Comparison of ENCODE assay signal across 13 mouse cellular contexts in the genomic region with DNA sequence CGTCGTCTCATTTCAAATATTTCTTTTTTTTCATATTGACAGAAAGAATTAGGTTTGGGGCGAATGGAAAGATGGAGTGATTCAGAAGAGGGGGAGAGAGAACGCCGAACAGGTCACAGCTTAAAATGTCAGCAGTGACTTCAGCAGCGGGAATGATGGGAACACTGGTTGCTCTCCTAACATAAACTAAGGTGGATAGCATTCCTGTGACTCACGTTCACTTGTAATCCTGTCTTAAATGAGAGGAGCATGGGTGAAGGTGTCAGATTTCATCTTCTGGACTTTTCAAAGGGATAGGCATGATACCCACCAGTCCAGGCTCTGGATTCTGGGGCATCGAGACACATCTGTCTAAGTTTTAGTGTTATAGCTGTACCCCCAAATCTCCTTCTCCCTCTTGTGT.
DNase-seq lines count a peak whose midpoint lies in the region; ATAC-seq and TF ChIP-seq lines count a peak whose summit lies in the region.
"Had no signal": no experiment of that assay in that cellular context is flagged by ENCODE, and none has a peak within 500 bp of the region (broad histone marks: within the 10 kb centered on the region; RNA-seq: fewer than 3 reads in every experiment).

No protein-coding gene starts in this region.

- WGBS in kidney, embryonic 14.5 days = 33% methylated on average over 8 of the region's 8 CpGs
- 52% methylated on average over 8 of the region's 8 CpGs for WGBS in kidney, adult 2 months
- 38% methylated on average over 8 of the region's 8 CpGs for WGBS in limb, embryonic 12.5 days

- H3K4me2 ChIP-seq in kidney, embryonic 14.5 days (replicated peaks; ENCODE audit: low read depth, low read length) = peak overlapping the region; percentile 24
- peak overlapping the region; percentile 32; the same call in 1 of the 2 replicates for H3K4me2 ChIP-seq in limb, embryonic 12.5 days
- H3K4me2 ChIP-seq: midbrain, embryonic 15.5 days; neural tube, embryonic 15.5 days had no signal

- H3K27me3 ChIP-seq in kidney, embryonic 14.5 days (ENCODE audit: control insufficient read depth, insufficient read depth, low read length) = no peaks in the 10 kb centered on the region
- H3K27me3 ChIP-seq in kidney, adult 2 months (replicated peaks; ENCODE audit: control insufficient read depth, insufficient read depth, low read length) = no peaks in the 10 kb centered on the region
- H3K27me3 ChIP-seq in Patski = no peaks in the 10 kb centered on the region
- H3K27me3 ChIP-seq in limb, embryonic 12.5 days = no peaks in the 10 kb centered on the region
- H3K27me3 ChIP-seq: midbrain, embryonic 15.5 days; neural tube, embryonic 15.5 days had no signal

- DNase-seq in adrenal gland, postnatal 36 days = peak; percentile 9 to 20
- DNase-seq in adrenal gland, postnatal 14 days = no peak
- DNase-seq in kidney, adult 2 months = no peak
- peak; percentile 63 for DNase-seq in Patski (ENCODE audit: low read depth, low spot score)
- no peak for DNase-seq in adipocyte (ENCODE audit: low spot score)
- DNase-seq in left cerebral cortex, postnatal 10 days (ENCODE audit: extremely low spot score in 1 of 2, low spot score in 2 of 2) = no peak
- DNase-seq: adrenal gland, adult 8-10 months; lung, adult 2 months; right cerebral cortex, postnatal 14 days had no signal

- H3K9ac ChIP-seq in kidney, embryonic 14.5 days (ENCODE audit: low read depth, low read length) = peak overlapping the region; percentile 23; the same call in 1 of the 2 replicates
- H3K9ac ChIP-seq in limb, embryonic 12.5 days (replicated peaks) = no peak overlapping the region
- H3K9ac ChIP-seq: midbrain, embryonic 15.5 days; neural tube, embryonic 15.5 days had no signal

- in situ Hi-C loops in Patski (cut with MboI; ENCODE audit: low pct_unique_long_range_greater_than_20kb) = loop anchor here (5.0 kb wide), 2 partner anchors 53 to 108 kb away; no protein-coding TSS in a partner anchor

- TF ChIP-seq POLR2A in kidney, adult 2 months (IDR thresholded peaks at IDR 0.05; ENCODE audit: low read depth, low read length) = no peak

- intact Hi-C loops in left cerebral cortex, postnatal 10 days (cut with DNase I) = no loop called here

- no peaks in the 10 kb centered on the region for H3K36me3 ChIP-seq in kidney, embryonic 14.5 days (ENCODE audit: control insufficient read depth, insufficient read depth, low read length)
- H3K36me3 ChIP-seq in kidney, adult 2 months (ENCODE audit: control insufficient read depth, insufficient read depth, low read length) = no peaks in the 10 kb centered on the region
- no peaks in the 10 kb centered on the region for H3K36me3 ChIP-seq in limb, embryonic 12.5 days
- H3K36me3 ChIP-seq: midbrain, embryonic 15.5 days; neural tube, embryonic 15.5 days had no signal

- H3K27ac ChIP-seq in kidney, embryonic 14.5 days (ENCODE audit: low read depth, low read length) = peak overlapping the region; percentile 51; the same call in 1 of the 2 replicates
- H3K27ac ChIP-seq in kidney, adult 2 months (ENCODE audit: insufficient read depth, low read depth, low read length) = no peak overlapping the region
- no peak overlapping the region for H3K27ac ChIP-seq in limb, embryonic 12.5 days
- H3K27ac ChIP-seq: midbrain, embryonic 15.5 days; neural tube, embryonic 15.5 days had no signal

- CTCF ChIA-PET in Patski (lab: Charles Lee) = interaction anchor here (1.0 kb wide), 1 partner anchor 45 kb away, joined by 3 read pairs; no protein-coding TSS in a partner anchor

- no peak for TF ChIP-seq CTCF in kidney, adult 2 months (conservative IDR thresholded peaks at IDR 0.05; ENCODE audit: insufficient read depth, insufficient read length, low read depth, low read length)
- no peak for TF ChIP-seq CTCF in Patski (IDR thresholded peaks at IDR 0.05)

- no peak overlapping the region for H3K4me3 ChIP-seq in kidney, embryonic 14.5 days (ENCODE audit: low read length)
- no peak overlapping the region for H3K4me3 ChIP-seq in kidney, adult 2 months (ENCODE audit: insufficient read depth, low read depth, low read length)
- no peak overlapping the region for H3K4me3 ChIP-seq in limb, embryonic 12.5 days (replicated peaks)
- H3K4me3 ChIP-seq: midbrain, embryonic 15.5 days; neural tube, embryonic 15.5 days had no signal

- peaks cover 34% of the 10 kb centered on the region for H3K4me1 ChIP-seq in kidney, embryonic 14.5 days (ENCODE audit: control insufficient read depth, insufficient read depth, low read length)
- peaks cover 13% of the 10 kb centered on the region for H3K4me1 ChIP-seq in kidney, adult 2 months (ENCODE audit: control insufficient read depth, insufficient read depth, low read length)
- H3K4me1 ChIP-seq in limb, embryonic 12.5 days (replicated peaks) = peaks cover 30% of the 10 kb centered on the region

- POLR2A ChIA-PET in Patski (lab: Charles Lee) = interaction anchor here (1.1 kb wide), 1 partner anchor 111 kb away, joined by 3 read pairs; the partner anchor contains the start of gene Cd24a

- ATAC-seq in kidney, embryonic 14.5 days (ENCODE audit: low FRiP score, low TSS enrichment) = no peak
- peak; percentile 79 for ATAC-seq in Patski
- no peak for ATAC-seq in limb, embryonic 12.5 days (ENCODE audit: insufficient number of reproducible peaks, insufficient read depth, low FRiP score, low TSS enrichment, low read depth)
- ATAC-seq: midbrain, embryonic 15.5 days had no signal

- H3K9me3 ChIP-seq in kidney, embryonic 14.5 days (ENCODE audit: control insufficient read depth, low read length) = no peaks in the 10 kb centered on the region
- H3K9me3 ChIP-seq in limb, embryonic 12.5 days = no peaks in the 10 kb centered on the region
- H3K9me3 ChIP-seq: midbrain, embryonic 15.5 days; neural tube, embryonic 15.5 days had no signal

Comparison
In these comparisons a context has a peak if more than half of its experiments do, and no peak if none do; other contexts are left out.
1. DNase-seq: peak in adrenal gland, postnatal 36 days (2 of 2) and Patski (single experiment); none in adrenal gland, postnatal 14 days (single experiment), kidney, adult 2 months (single experiment), adipocyte (single experiment) and left cerebral cortex, postnatal 10 days (0 of 2).